Mouse (Mus musculus): ENCODE measurements around the gene Ppfibp1. TPM values are rescaled to one million over a fixed set of nuclear protein-coding genes. Genes with fewer than 3 reads are reported as not detected.
A peak's percentile ranks its signal among the peaks of the same experiment; 100 is the strongest.

Gene Ppfibp1
- total and polyA plus RNA-seq, 3 experiments, result 15.4 to 128 (median 102) TPM

GRCm38 (mm10) chr6:146893890-146894289 is 5.6 kb downstream of the Ppfibp1 start:
- 33% methylated on average over 2 of the region's 2 CpGs for WGBS
- Histone ChIP-seq H3K27ac (no peak overlapping the region), H3K36me3 (ENCODE audit: control insufficient read depth, insufficient read depth, low read length) (peaks cover 3% of the 10 kb centered on the region), H3K9ac (ENCODE audit: low read depth, low read length) (no peak overlapping the region), H3K27me3 (ENCODE audit: control insufficient read depth, insufficient read depth, low read length) (no peaks in the 10 kb centered on the region), H3K79me2 (replicated peaks; ENCODE audit: control insufficient read depth, insufficient read depth, low read length) (0 out of 2 replicates have a peak, but pooled peaks cover 1% of the 10 kb centered on the region), H3K4me3 (no peak overlapping the region), H3K4me1 (ENCODE audit: control insufficient read depth, insufficient read depth, low read length) (peaks cover 7% of the 10 kb centered on the region)
- no peak for DNase-seq
- intact Hi-C loops (cut with DNase I), result no loop called here
- TF ChIP-seq EP300 (IDR thresholded peaks at IDR 0.05; ENCODE audit: insufficient read depth, low read depth, low read length) (no peak), CTCF (IDR thresholded peaks at IDR 0.05) (no peak), POLR2A (IDR thresholded peaks at IDR 0.05; ENCODE audit: insufficient read depth, low read depth, low read length) (no peak)

- Histone ChIP-seq H3K36me3 (ENCODE audit: control insufficient read depth, insufficient read depth, low read length) (peaks cover 18% of the 10 kb centered on the region), H3K27me3 (ENCODE audit: control insufficient read depth, insufficient read depth, low read length) (no peaks in the 10 kb centered on the region), H3K4me1 (ENCODE audit: control insufficient read depth, insufficient read depth, low read length) (peaks cover 11% of the 10 kb centered on the region), H3K9ac (ENCODE audit: low read depth, low read length) (no peak overlapping the region), H3K27ac (peak overlapping the region; percentile 26), H3K4me3 (no peak overlapping the region), H3K79me2 (replicated peaks; ENCODE audit: control insufficient read depth, insufficient read depth, low read length) (peaks cover 1% of the 10 kb centered on the region; the same call in 1 of the 2 replicates)
- TF ChIP-seq EP300 (IDR thresholded peaks at IDR 0.05; ENCODE audit: insufficient read depth, low read depth, low read length), result no peak
- TF ChIP-seq CTCF (IDR thresholded peaks at IDR 0.05), result no peak
- TF ChIP-seq POLR2A (IDR thresholded peaks at IDR 0.05; ENCODE audit: insufficient read depth, low read depth, low read length), result no peak
- DNase-seq, result no peak
- WGBS, result 88% methylated on average over 6 of the region's 6 CpGs
- intact Hi-C loops (cut with DNase I), result no loop called here
Observed at GRCm38 (mm10) chr6:146898709-146899108, 10.4 kb downstream of the Ppfibp1 start.

GRCm38 (mm10) chr6:146899647-146900046 is 11.4 kb downstream of the Ppfibp1 start:
- TF ChIP-seq POLR2A (IDR thresholded peaks at IDR 0.05; ENCODE audit: insufficient read depth, low read depth, low read length) (no peak), EP300 (IDR thresholded peaks at IDR 0.05; ENCODE audit: insufficient read depth, low read depth, low read length) (no peak), CTCF (IDR thresholded peaks at IDR 0.05) (no peak)
- DNase-seq, result no peak
- Histone ChIP-seq H3K27ac (peak overlapping the region; percentile 52), H3K36me3 (ENCODE audit: control insufficient read depth, insufficient read depth, low read length) (peaks cover 22% of the 10 kb centered on the region), H3K27me3 (ENCODE audit: control insufficient read depth, insufficient read depth, low read length) (no peaks in the 10 kb centered on the region), H3K79me2 (replicated peaks; ENCODE audit: control insufficient read depth, insufficient read depth, low read length) (peaks cover 1% of the 10 kb centered on the region; the same call in 1 of the 2 replicates), H3K4me1 (ENCODE audit: control insufficient read depth, insufficient read depth, low read length) (peaks cover 16% of the 10 kb centered on the region), H3K9ac (ENCODE audit: low read depth, low read length) (no peak overlapping the region), H3K4me3 (no peak overlapping the region)
- 32% methylated on average over 2 of the region's 2 CpGs for WGBS
- intact Hi-C loops (cut with DNase I), result loop anchor here (5.0 kb wide), 1 partner anchor 48 kb away; no protein-coding TSS in a partner anchor

- intact Hi-C loops (cut with DNase I), result loop anchor here (2.0 to 5.0 kb wide), 2 partner anchors 31 to 45 kb away; no protein-coding TSS in a partner anchor
- TF ChIP-seq CTCF (IDR thresholded peaks at IDR 0.05) (peak; percentile 43), POLR2A (IDR thresholded peaks at IDR 0.05; ENCODE audit: insufficient read depth, low read depth, low read length) (no peak)
- peaks cover 33% of the 10 kb centered on the region for H3K36me3 ChIP-seq (ENCODE audit: control insufficient read depth, insufficient read depth, low read length)
- no peak overlapping the region for H3K9ac ChIP-seq (ENCODE audit: low read depth, low read length)
- peaks cover 1% of the 10 kb centered on the region; the same call in 1 of the 2 replicates for H3K79me2 ChIP-seq (replicated peaks; ENCODE audit: control insufficient read depth, insufficient read depth, low read length)
- WGBS, result 75% methylated on average over 4 of the region's 4 CpGs
- peak overlapping the region; percentile 58 for H3K27ac ChIP-seq
- no peak for DNase-seq
- no peak overlapping the region for H3K4me3 ChIP-seq
- H3K27me3 ChIP-seq (ENCODE audit: control insufficient read depth, insufficient read depth, low read length), result no peaks in the 10 kb centered on the region
- peaks cover 23% of the 10 kb centered on the region for H3K4me1 ChIP-seq (ENCODE audit: control insufficient read depth, insufficient read depth, low read length)
Observed at GRCm38 (mm10) chr6:146901929-146902328, 13.6 kb downstream of the Ppfibp1 start.

- intact Hi-C loops (cut with DNase I), result loop anchor here (2.0 to 5.0 kb wide), 2 partner anchors 29 to 44 kb away; no protein-coding TSS in a partner anchor
- Histone ChIP-seq H3K36me3 (ENCODE audit: control insufficient read depth, insufficient read depth, low read length) (peaks cover 38% of the 10 kb centered on the region), H3K27ac (peak overlapping the region; percentile 38), H3K9ac (ENCODE audit: low read depth, low read length) (no peak overlapping the region), H3K79me2 (replicated peaks; ENCODE audit: control insufficient read depth, insufficient read depth, low read length) (peaks cover 5% of the 10 kb centered on the region; the same call in 1 of the 2 replicates), H3K27me3 (ENCODE audit: control insufficient read depth, insufficient read depth, low read length) (no peaks in the 10 kb centered on the region), H3K4me3 (no peak overlapping the region), H3K4me1 (ENCODE audit: control insufficient read depth, insufficient read depth, low read length) (peaks cover 27% of the 10 kb centered on the region)
- TF ChIP-seq EP300 (IDR thresholded peaks at IDR 0.05; ENCODE audit: insufficient read depth, low read depth, low read length) (no peak), POLR2A (IDR thresholded peaks at IDR 0.05; ENCODE audit: insufficient read depth, low read depth, low read length) (no peak), CTCF (IDR thresholded peaks at IDR 0.05) (no peak)
- DNase-seq, result no peak
- WGBS, result 60% methylated on average over 2 of the region's 2 CpGs
Observed at GRCm38 (mm10) chr6:146903632-146904031, 15.3 kb downstream of the Ppfibp1 start.

GRCm38 (mm10) chr6:146904707-146905106 is 16.4 kb downstream of the Ppfibp1 start:
- Histone ChIP-seq H3K4me3 (no peak overlapping the region), H3K27me3 (ENCODE audit: control insufficient read depth, insufficient read depth, low read length) (no peaks in the 10 kb centered on the region), H3K79me2 (replicated peaks; ENCODE audit: control insufficient read depth, insufficient read depth, low read length) (peaks cover 9% of the 10 kb centered on the region), H3K9ac (ENCODE audit: low read depth, low read length) (no peak overlapping the region), H3K4me1 (ENCODE audit: control insufficient read depth, insufficient read depth, low read length) (peaks cover 26% of the 10 kb centered on the region), H3K27ac (no peak overlapping the region), H3K36me3 (ENCODE audit: control insufficient read depth, insufficient read depth, low read length) (peaks cover 37% of the 10 kb centered on the region)
- intact Hi-C loops (cut with DNase I), result loop anchor here (5.0 kb wide), 1 partner anchor 43 kb away; no protein-coding TSS in a partner anchor
- 64% methylated on average over 3 of the region's 3 CpGs for WGBS
- no peak for DNase-seq
- TF ChIP-seq CTCF (IDR thresholded peaks at IDR 0.05), result no peak
- no peak for TF ChIP-seq EP300 (IDR thresholded peaks at IDR 0.05; ENCODE audit: insufficient read depth, low read depth, low read length)

Measured in heart, adult 2 months (tissue).